Mouse (Mus musculus) colon, adult 2 months (tissue): ENCODE results near the gene Trim14. TPM values are rescaled to one million over a fixed set of nuclear protein-coding genes. Genes with fewer than 3 reads are reported as not detected.

Experiments used
- polyA plus RNA-seq: library from polyadenylated mRNA; depleted of rRNA; stranded (reverse); fragments of >200 nt; gene quantifications from 2 replicates; pipeline ENCODE4 v1.2.3, GENCODE M21; 2012; rRNA removed

The Trim14 gene
- 35.1 and 42.0 TPM in 2 replicates for polyA plus RNA-seq

DNA sequence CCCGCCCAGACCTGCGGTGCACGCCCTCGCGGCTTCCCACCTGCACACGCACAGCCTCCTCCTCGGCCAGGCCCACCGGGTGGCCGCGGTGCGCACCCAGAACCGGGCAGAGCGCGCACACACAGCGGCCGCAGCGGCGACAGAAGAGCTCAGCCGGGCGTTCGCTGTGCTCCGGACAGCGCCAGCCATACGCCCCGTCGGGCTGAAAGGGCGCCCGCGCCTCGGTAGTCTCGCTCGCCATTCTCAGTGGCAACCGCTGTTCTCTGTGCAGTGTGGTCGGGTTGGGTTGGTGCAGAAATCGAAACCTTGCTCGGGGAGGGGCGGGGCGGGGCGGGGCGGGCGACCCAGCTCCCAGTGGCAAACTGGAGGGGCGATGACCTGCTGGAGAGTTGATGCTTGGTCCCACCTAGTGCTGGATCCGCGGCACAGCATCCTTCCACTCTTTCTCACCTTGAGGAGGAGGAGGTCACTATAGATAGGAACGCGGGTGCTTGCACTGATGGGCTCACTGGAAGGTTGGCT, at the start of gene Trim14:
TSS of gene Trim14 (minus strand) at position 302 of the 522 bp plus-strand sequence.

DNA sequence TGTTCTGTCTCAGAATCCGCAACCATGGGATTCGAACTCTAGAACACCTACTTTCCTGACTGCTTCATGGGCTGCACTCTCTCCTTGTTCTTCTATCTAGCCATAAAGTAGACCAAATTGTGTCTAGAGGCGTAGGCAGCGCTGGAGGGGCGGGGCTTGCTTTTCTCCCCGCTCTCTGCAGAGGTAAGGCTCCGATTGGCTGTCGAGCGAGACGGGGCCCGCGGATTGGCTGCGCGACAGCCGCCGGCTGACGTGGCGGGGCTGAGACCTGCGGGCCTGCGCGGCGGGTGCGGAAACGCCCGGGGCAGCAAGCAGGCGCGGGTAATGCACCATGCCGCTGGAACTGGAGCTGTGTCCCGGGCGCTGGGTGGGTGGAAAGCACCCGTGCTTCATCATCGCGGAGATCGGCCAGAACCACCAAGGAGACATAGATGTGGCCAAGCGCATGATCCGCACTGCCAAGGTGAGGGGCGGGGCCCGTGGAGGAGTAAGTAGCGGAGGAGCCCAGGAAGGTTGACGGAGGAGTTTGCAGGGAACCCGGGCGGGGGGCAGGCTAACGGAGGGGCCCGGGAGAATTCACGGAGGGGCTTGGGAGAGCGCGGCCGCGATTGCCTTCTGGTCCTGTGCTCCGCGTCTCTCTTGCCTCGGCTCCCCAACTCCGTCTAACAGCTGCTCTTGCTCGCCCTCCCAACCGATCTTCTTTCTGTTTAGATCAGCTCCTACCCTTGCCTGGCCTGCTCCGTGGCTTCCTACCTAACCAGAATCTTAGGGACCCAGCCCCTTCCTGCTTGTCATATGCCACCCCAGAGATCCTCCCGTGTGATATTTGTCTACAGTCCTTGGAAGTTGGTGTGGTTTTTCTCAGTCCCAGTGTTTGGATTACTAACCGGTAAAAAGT, 46.7 kb downstream of the Trim14 start, which contains the start of gene Nans:
TSS of gene Nans (plus strand) at position 221 of the 898 bp plus-strand sequence.

DNA sequence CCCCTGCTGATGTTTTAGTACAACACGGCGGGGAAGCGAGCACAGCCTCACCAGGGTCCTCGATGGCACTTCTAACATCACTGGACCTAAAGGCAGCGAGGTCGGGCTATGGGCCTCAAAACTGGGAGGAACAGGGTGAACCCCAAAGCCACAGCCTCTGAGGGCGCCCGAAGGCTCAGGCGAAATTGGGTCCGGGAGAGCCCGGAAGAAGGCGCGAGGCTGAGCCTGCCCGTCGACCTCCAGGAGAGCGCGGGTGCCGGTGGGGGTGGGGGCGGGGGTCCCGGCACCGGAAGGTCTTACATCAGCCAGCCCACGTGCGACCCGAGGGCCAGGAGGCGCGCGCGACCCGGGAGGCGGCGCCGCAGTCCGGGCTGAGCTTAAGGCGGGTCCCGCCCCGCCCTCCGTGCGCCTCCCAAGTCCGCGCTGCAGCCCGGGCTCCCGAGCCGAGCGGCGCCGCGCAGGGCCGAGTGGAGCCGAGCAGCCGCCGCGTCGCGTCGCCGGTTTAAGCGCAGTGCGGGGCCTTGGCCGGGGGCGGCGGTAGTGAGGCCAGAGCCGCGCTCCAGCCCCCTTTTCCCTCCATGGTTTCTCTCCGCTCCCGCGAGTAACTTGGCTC, 85.3 kb downstream of the Trim14 start, which contains the start of gene Anp32b:
TSS of gene Anp32b (plus strand) at position 384 of the 613 bp plus-strand sequence.

Other genes starting within 250 kb of the Trim14 start
- gene Foxe1, start 192.5 kb downstream of the Trim14 start, polyA plus RNA-seq: 0.08 TPM in 1 of 2 replicates, not detected in the other
- gene Trmo, start 146.7 kb downstream of the Trim14 start, polyA plus RNA-seq: 4.0 and 4.3 TPM in 2 replicates
- gene Hemgn, start 122.6 kb downstream of the Trim14 start, polyA plus RNA-seq: not detected in 2 replicates
- gene Anp32b, start 85.2 kb downstream of the Trim14 start, polyA plus RNA-seq: 15.9 and 17.1 TPM in 2 replicates
- 266 and 329 TPM in 2 replicates for gene Nans, start 46.9 kb downstream of the Trim14 start, polyA plus RNA-seq
- gene Coro2a, start 66.1 kb upstream of the Trim14 start, polyA plus RNA-seq: 221 and 239 TPM in 2 replicates
- 42.2 and 47.7 TPM in 2 replicates for gene Tbc1d2, start 114.1 kb upstream of the Trim14 start, polyA plus RNA-seq